Mouse (Mus musculus): ENCODE results near the gene Ndufv2. TPM values are rescaled to one million over a fixed set of nuclear protein-coding genes. Genes with fewer than 3 reads are reported as not detected.

Gene Ndufv2
- polyA plus RNA-seq, 1 experiment from 2014 or later = 364 TPM

DNA sequence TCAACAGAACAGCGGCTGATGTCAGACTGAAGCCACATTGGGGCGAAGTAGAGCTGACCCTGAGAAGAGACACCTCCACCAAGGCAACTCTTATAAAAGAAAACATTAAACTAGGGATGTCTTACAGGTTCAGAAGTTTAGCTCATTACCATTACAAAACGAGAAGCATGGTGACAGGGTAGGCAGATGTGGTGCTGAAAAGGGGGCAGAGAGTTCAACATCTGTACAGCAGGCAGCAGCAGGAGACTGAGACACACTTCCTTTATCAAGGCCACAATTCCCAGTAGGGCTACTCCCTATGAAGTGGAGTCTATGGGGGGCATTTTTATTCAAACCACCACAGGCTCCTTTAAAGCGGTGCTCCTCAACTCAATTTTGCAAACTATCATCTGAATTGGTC, 6.8 kb upstream of the Ndufv2 start:
- H3K27ac ChIP-seq = no peak overlapping the region
- H3K4me1 ChIP-seq = peaks cover 17% of the 10 kb centered on the region
- H3K9me3 ChIP-seq (replicated peaks) = no peaks in the 10 kb centered on the region
- no peak for ATAC-seq (replicated peaks; ENCODE audit: low FRiP score)
- H3K9ac ChIP-seq = no peak overlapping the region
- 83% methylated on average over 4 of the region's 4 CpGs for WGBS
- no peak overlapping the region for H3K4me2 ChIP-seq
- H3K4me3 ChIP-seq (replicated peaks) = no peak overlapping the region
- no peaks in the 10 kb centered on the region for H3K27me3 ChIP-seq
- no peaks in the 10 kb centered on the region for H3K36me3 ChIP-seq

DNA sequence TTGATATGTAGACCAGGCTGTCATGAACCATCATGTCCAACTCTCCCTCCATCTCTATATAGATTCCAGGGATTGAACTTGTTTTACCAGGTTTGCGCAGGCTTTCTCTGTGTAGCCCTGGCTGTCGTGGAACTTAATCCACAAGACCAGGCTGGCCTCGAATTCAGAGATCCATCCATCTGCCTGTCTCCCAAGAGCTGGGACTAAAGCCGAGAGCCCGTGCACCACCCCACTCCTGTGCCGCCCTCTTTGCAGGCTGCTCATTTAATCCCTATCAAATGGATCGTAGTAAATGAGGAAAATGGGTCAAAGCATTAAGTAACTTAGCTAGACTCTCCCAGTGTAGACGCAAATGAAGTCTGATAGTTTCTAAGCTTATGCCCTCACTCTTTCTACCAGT, 6.1 kb upstream of the Ndufv2 start:
- no peak overlapping the region for H3K27ac ChIP-seq
- peaks cover 12% of the 10 kb centered on the region for H3K4me1 ChIP-seq
- H3K27me3 ChIP-seq = no peaks in the 10 kb centered on the region
- H3K9me3 ChIP-seq (replicated peaks) = no peaks in the 10 kb centered on the region
- H3K4me3 ChIP-seq (replicated peaks) = no peak overlapping the region
- WGBS = 71% methylated on average over 8 of the region's 8 CpGs
- no peak overlapping the region for H3K9ac ChIP-seq
- H3K4me2 ChIP-seq = no peak overlapping the region
- ATAC-seq (replicated peaks; ENCODE audit: low FRiP score) = no peak
- H3K36me3 ChIP-seq = no peaks in the 10 kb centered on the region

DNA sequence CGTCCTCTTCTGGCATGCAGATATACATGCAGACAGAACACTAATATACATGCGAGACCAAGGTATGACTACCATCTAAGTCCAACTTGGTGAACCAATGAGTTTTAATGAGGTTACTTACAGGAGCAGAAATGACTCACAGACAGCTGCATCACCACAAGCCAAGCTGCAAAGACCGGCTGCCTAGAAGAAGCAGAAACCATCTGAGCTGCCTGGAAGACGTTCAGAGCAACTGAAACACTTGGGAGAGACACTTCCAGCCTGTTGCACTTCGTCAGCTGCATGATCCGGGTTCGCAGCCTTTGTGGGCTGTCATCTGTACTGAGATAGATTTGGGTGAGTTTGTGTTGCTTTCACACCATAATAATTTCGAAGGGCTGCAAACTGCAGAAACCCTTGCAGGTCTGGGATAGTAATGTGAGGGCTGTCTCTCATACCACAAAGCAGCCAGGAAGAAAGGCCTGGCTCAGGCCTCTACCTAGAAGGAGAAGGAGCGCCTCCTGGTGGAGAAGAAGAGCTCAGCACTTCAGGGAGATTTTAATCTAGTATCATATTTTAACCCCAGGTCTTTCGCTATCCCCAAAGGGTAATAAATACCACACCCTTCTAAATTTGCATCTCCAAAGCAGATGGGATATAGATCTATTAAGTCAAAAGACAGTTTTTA, 5.4 kb upstream of the Ndufv2 start:
- H3K27ac ChIP-seq = no peak overlapping the region
- no peak overlapping the region for H3K4me2 ChIP-seq
- no peaks in the 10 kb centered on the region for H3K27me3 ChIP-seq
- H3K9me3 ChIP-seq (replicated peaks) = no peaks in the 10 kb centered on the region
- H3K36me3 ChIP-seq = no peaks in the 10 kb centered on the region
- no peak overlapping the region for H3K9ac ChIP-seq
- H3K4me1 ChIP-seq = peaks cover 10% of the 10 kb centered on the region
- WGBS = 55% methylated on average over 10 of the region's 10 CpGs
- no peak for ATAC-seq (replicated peaks; ENCODE audit: low FRiP score)
- no peak overlapping the region for H3K4me3 ChIP-seq (replicated peaks)

DNA sequence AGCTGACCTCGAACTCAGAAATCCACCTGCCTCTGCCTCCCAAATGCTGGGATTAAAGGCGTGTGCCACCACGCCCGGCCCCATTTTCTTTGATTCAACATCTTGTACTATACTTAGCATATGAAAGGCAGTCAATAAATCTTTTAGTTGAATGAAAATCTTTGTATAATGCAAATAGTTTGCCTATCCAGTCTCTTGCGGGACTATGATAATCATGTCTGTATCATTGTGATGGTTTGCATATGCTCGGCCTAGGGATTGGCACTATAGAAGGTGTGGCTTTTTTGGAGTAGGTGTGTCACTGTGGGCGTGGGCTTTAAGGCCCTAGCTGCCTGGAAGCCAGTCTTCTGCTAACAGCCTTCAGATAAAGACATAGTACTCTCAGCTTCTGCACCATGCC, 2.7 kb upstream of the Ndufv2 start:
- peaks cover 17% of the 10 kb centered on the region for H3K4me1 ChIP-seq
- H3K27me3 ChIP-seq = no peaks in the 10 kb centered on the region
- H3K9ac ChIP-seq = no peak overlapping the region
- no peak overlapping the region for H3K4me3 ChIP-seq (replicated peaks)
- no peak overlapping the region for H3K4me2 ChIP-seq
- H3K9me3 ChIP-seq (replicated peaks) = no peaks in the 10 kb centered on the region
- WGBS = 89% methylated on average over 7 of the region's 7 CpGs
- no peak for ATAC-seq (replicated peaks; ENCODE audit: low FRiP score)
- H3K27ac ChIP-seq = no peak overlapping the region
- H3K36me3 ChIP-seq = no peaks in the 10 kb centered on the region

DNA sequence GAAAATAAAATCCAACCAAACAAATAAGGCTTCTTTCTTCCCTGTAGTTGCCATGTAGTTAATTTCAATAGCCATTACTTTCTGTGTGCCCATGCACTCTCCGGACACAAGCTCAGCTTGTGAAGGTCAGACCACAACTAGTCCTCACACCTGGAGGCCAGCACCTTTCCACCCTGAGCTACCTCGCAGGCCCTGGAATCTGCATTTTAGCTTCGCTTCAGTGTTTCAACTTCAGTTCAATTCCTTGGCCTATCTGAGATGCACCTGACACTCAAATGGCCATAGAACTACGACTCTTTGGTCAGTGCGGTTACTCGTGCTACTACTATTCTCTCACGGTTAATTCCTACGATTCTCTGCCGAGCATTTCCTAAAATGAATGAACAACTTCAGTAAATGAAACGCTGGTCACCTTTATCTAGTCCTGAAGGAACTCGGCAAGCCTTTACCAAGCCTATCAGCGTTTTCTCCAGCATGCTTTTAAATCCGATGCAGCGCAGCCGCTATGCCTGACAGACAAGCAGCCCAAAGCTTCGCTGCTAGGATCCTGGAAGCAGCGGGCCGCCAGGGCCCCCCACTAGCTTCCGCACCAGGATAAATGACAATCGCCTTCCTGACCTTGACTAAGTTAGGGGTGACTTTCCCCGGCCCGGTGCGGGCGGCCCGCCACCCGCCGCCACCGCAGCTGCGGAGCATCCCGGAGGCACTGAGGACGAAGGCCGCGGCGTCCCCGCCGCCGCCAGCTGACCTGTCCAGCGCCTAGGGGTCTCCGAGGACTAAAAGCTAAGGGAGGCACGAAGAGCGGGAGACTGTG, 586 bp downstream of the Ndufv2 start:
- Histone ChIP-seq H3K36me3 (0 out of 2 replicates have a peak, but pooled peaks cover 3% of the 10 kb centered on the region), H3K9me3 (replicated peaks) (no peaks in the 10 kb centered on the region), H3K27ac (peak overlapping the region; percentile 97), H3K4me3 (replicated peaks) (peak overlapping the region; percentile 75), H3K4me2 (peak overlapping the region; percentile 76), H3K4me1 (peaks cover 22% of the 10 kb centered on the region), H3K9ac (peak overlapping the region; percentile 78), H3K27me3 (no peaks in the 10 kb centered on the region)
- WGBS = under 1% methylated on average over 41 of the region's 41 CpGs
- no peak for ATAC-seq (replicated peaks; ENCODE audit: low FRiP score)

DNA sequence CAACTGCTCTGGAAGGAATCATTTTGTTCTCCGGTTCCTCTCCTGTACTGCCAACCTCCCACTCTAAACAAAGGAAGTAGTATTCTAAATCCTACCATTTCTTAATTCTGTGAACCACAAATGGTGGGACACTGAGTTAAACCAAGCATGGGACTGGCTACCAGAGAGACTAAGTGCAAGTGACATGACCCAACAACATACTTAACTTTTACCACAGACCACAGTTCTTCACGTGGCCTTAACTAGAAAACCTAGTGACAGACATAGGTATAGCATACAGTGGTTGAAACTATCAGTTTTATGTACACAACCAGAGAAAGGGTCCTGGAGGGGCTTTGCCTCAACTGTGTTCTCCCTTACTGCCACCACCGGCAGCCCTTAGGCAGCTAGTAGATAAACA, 8.7 kb downstream of the Ndufv2 start:
- H3K9me3 ChIP-seq (replicated peaks) = no peaks in the 10 kb centered on the region
- no peak overlapping the region for H3K4me3 ChIP-seq (replicated peaks)
- H3K27ac ChIP-seq = no peak overlapping the region
- no peak for ATAC-seq (replicated peaks; ENCODE audit: low FRiP score)
- H3K9ac ChIP-seq = no peak overlapping the region
- 88% methylated on average over 3 of the region's 3 CpGs for WGBS
- H3K4me2 ChIP-seq = no peak overlapping the region
- H3K4me1 ChIP-seq = no peaks in the 10 kb centered on the region
- no peaks in the 10 kb centered on the region for H3K27me3 ChIP-seq
- H3K36me3 ChIP-seq = peaks cover 37% of the 10 kb centered on the region

DNA sequence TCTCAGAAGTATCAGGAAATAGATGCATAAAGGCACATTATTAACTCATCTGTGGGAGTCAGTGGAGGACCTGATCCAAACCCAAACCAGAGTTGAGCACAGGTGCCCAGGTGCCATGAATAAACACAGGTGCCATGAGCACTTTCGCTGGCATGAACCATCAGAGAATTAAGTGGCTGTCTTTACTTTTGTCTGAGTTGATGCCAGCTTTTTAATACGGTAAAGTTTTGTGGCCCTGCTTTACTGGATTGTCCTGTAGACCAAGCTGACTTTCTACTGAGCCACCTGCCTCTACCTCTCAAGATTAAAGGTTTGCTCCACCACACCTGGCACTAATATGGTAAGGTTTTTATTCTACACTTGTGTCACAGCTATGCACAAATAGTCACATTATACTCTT, 9.3 kb downstream of the Ndufv2 start:
- Histone ChIP-seq H3K9me3 (replicated peaks) (no peaks in the 10 kb centered on the region), H3K4me1 (no peaks in the 10 kb centered on the region), H3K27ac (no peak overlapping the region), H3K27me3 (no peaks in the 10 kb centered on the region), H3K9ac (no peak overlapping the region), H3K36me3 (peaks cover 41% of the 10 kb centered on the region), H3K4me2 (no peak overlapping the region), H3K4me3 (replicated peaks) (no peak overlapping the region)
- 86% methylated on average over 2 of the region's 2 CpGs for WGBS
- no peak for ATAC-seq (replicated peaks; ENCODE audit: low FRiP score)

DNA sequence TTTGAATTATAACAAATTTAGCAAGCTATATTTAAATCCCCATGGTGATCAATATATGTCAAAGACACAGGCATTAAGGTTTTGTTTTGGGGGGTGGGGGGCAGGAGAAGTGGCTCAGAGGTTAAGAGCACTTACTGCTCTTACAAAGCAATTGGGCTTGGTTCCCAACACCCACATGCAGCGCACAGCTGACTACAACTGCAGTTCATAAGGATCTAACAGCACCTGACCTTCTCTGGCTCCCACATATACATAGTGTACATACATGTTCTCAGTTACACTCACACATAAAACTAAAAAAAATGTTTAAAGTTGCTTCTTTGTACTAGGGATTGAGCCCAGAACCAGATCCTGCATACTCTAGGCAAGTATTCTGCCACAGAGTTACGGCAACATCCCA, 10.0 kb downstream of the Ndufv2 start:
- no peak overlapping the region for H3K9ac ChIP-seq
- WGBS = 87% methylated on average over 2 of the region's 2 CpGs
- no peak overlapping the region for H3K27ac ChIP-seq
- peaks cover 45% of the 10 kb centered on the region for H3K36me3 ChIP-seq
- no peak for ATAC-seq (replicated peaks; ENCODE audit: low FRiP score)
- H3K9me3 ChIP-seq (replicated peaks) = no peaks in the 10 kb centered on the region
- no peak overlapping the region for H3K4me3 ChIP-seq (replicated peaks)
- no peak overlapping the region for H3K4me2 ChIP-seq
- no peaks in the 10 kb centered on the region for H3K27me3 ChIP-seq
- no peaks in the 10 kb centered on the region for H3K4me1 ChIP-seq

DNA sequence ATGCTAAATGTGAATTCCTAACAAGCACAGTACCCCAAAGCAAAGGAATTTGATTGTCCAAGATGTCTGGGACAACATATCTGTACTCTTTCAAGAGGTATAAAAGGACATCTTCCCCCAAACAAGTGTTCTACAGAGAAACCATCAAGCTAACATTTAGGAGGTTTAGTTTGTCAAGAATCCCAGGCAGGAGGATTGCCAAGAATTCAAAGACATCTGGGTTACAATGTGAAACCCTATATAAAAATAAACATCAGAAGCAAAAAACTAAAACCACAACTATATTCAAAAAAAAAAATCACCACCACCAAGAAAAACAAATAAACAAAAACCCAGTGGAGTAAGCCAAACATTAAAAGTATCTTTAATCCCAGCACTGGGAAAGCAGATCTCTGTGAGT, 11.1 kb downstream of the Ndufv2 start:
- H3K9ac ChIP-seq = no peak overlapping the region
- no peak overlapping the region for H3K27ac ChIP-seq
- H3K4me3 ChIP-seq (replicated peaks) = no peak overlapping the region
- H3K27me3 ChIP-seq = no peaks in the 10 kb centered on the region
- no peaks in the 10 kb centered on the region for H3K9me3 ChIP-seq (replicated peaks)
- no peak overlapping the region for H3K4me2 ChIP-seq
- no peak for ATAC-seq (replicated peaks; ENCODE audit: low FRiP score)
- no peaks in the 10 kb centered on the region for H3K4me1 ChIP-seq
- H3K36me3 ChIP-seq = peaks cover 56% of the 10 kb centered on the region

DNA sequence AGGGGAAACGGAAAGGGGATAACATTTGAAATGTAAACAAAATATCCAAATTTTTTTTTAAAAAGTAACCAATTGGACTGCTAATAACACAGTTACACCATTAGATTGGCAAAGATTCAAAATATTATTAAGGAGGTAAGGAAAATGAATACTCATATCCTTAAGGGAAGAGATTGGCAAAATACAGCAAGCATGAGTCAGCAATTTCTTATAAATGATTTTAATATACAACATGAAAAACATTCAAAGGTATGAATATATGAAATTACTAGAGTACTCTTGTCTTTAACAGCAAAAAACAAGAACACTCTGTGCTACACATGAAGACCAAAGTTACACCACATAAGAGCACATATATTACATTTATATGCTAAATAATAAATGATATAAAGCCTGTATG, 16.3 kb downstream of the Ndufv2 start:
- H3K36me3 ChIP-seq = peaks cover 75% of the 10 kb centered on the region

DNA sequence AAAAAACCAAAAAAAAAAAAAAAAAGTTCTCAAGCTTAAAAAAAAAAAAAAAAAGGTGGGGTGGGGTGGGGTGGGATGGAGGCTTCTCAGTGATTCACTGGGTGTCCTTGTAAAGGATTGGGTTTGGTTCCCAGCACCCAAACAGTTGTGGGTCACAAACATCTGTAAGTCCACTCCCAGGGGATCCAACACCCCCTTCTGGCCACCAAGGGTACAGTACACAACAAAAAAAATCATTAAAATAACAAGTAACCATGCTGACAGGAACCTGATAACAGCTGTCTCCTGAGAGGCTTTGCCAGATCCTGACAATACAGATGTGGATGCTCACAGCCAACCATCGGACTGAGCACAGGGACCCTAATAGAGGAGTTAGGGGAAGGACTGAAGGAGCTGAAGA, 16.9 kb downstream of the Ndufv2 start:
- H3K9ac ChIP-seq = no peak overlapping the region
- no peaks in the 10 kb centered on the region for H3K9me3 ChIP-seq (replicated peaks)
- H3K27me3 ChIP-seq = no peaks in the 10 kb centered on the region
- H3K27ac ChIP-seq = no peak overlapping the region
- H3K4me3 ChIP-seq (replicated peaks) = no peak overlapping the region
- peaks cover 77% of the 10 kb centered on the region for H3K36me3 ChIP-seq
- no peak for ATAC-seq (replicated peaks; ENCODE audit: low FRiP score)
- H3K4me1 ChIP-seq = no peaks in the 10 kb centered on the region
- H3K4me2 ChIP-seq = no peak overlapping the region
- 90% methylated on average over 1 of the region's 1 CpGs for WGBS

More for the DNA sequence above, 16.3 kb downstream of the Ndufv2 start:
- no peak overlapping the region for H3K27ac ChIP-seq
- 92% methylated on average over 1 of the region's 1 CpGs for WGBS
- H3K4me3 ChIP-seq (replicated peaks) = no peak overlapping the region
- no peak overlapping the region for H3K9ac ChIP-seq
- ATAC-seq (replicated peaks; ENCODE audit: low FRiP score) = no peak
- H3K9me3 ChIP-seq (replicated peaks) = no peaks in the 10 kb centered on the region
- no peaks in the 10 kb centered on the region for H3K4me1 ChIP-seq
- no peaks in the 10 kb centered on the region for H3K27me3 ChIP-seq
- no peak overlapping the region for H3K4me2 ChIP-seq

DNA sequence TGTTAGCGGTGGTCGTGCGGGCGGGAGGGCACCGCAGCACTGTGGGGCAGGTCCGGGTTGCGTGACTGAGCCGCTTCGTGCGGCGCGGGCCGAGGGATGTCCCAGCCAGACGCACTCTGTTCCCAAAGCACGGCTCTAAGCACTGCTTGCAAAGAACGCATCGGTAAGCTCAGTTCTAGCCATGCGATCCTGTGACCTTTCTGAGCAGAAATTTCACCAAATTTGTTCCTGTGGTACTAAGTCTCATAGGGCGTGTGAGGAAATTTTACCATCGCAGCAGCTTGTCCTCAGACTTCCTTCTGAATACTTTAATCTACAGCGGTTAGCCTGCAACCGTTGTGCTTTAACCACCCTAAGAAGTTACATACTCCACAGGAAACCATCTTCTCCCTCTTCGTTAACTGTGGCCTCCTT, 23.9 kb downstream of the Ndufv2 start:
- H3K4me3 ChIP-seq (replicated peaks) = peak overlapping the region; percentile 98
- H3K9ac ChIP-seq = peak overlapping the region; percentile 78
- H3K9me3 ChIP-seq (replicated peaks) = no peaks in the 10 kb centered on the region
- peak overlapping the region; percentile 91 for H3K27ac ChIP-seq
- peaks cover 16% of the 10 kb centered on the region; the same call in 1 of the 2 replicates for H3K4me1 ChIP-seq
- WGBS = 1% methylated on average over 23 of the region's 23 CpGs
- ATAC-seq (replicated peaks; ENCODE audit: low FRiP score) = peak; percentile 77
- peak overlapping the region; percentile 84 for H3K4me2 ChIP-seq
- H3K27me3 ChIP-seq = no peaks in the 10 kb centered on the region
- H3K36me3 ChIP-seq = peaks cover 32% of the 10 kb centered on the region

Measured in kidney, embryonic 15.5 days (tissue).